Mouse (Mus musculus) spleen, adult 18-20 months (tissue): Measurements from ENCODE around the gene Alkbh6.

ENCODE experiments used
- DNase-seq, 2 experiments: peaks; one replicate each; pipeline ENCODE4 v3.0.0; 2022; ENCODE audit warnings: mixed read lengths in 2 of 2

Alkbh6 gene

GRCm38 (mm10) chr7:30296816-30297215 lies 11.7 kb upstream of the Alkbh6 start:
- no peak for DNase-seq

- DNase-seq = no peak
Measured at GRCm38 (mm10) chr7:30297266-30297665, 11.3 kb upstream of the Alkbh6 start.

- peak in 1 of 2 experiments; percentile 33 for DNase-seq
Measured at GRCm38 (mm10) chr7:30300914-30301313, 7.6 kb upstream of the Alkbh6 start.

GRCm38 (mm10) chr7:30306083-30306779 lies 2.3 kb upstream of the Alkbh6 start:
- DNase-seq = no peak

- DNase-seq = no peak
Measured at GRCm38 (mm10) chr7:30309395-30310129, 1.0 kb downstream of the Alkbh6 start.

GRCm38 (mm10) chr7:30310136-30310535 lies 1.6 kb downstream of the Alkbh6 start:
- DNase-seq = no peak

GRCm38 (mm10) chr7:30313666-30314320 lies 5.3 kb downstream of the Alkbh6 start:
- no peak for DNase-seq

- DNase-seq = no peak
Measured at GRCm38 (mm10) chr7:30314721-30315155, 6.2 kb downstream of the Alkbh6 start, which contains the start of gene Syne4. TSS of gene Syne4 (plus strand) at chr7:30314807.

GRCm38 (mm10) chr7:30315559-30316529 lies 7.3 kb downstream of the Alkbh6 start:
- no peak for DNase-seq

- no peak for DNase-seq
Measured at GRCm38 (mm10) chr7:30318142-30318541, 9.6 kb downstream of the Alkbh6 start.

- DNase-seq = no peak
Measured at GRCm38 (mm10) chr7:30320946-30321345, 12.4 kb downstream of the Alkbh6 start.

GRCm38 (mm10) chr7:30321539-30322284 lies 13.2 kb downstream of the Alkbh6 start, which contains the start of gene E130208F15Rik:
TSS of gene E130208F15Rik (plus strand) at chr7:30321740.
- DNase-seq = peak; percentile 58 to 63

- peak; percentile 92 to 95 for DNase-seq
Measured at GRCm38 (mm10) chr7:30322285-30322667, 13.8 kb downstream of the Alkbh6 start.

GRCm38 (mm10) chr7:30322865-30323264 lies 14.3 kb downstream of the Alkbh6 start:
- DNase-seq = no peak

- DNase-seq = no peak
Measured at GRCm38 (mm10) chr7:30323795-30324194, 15.3 kb downstream of the Alkbh6 start, which contains the start of gene Sdhaf1. TSS of gene Sdhaf1 (minus strand) at chr7:30323895.

GRCm38 (mm10) chr7:30324300-30324944 lies 15.9 kb downstream of the Alkbh6 start:
- no peak for DNase-seq

GRCm38 (mm10) chr7:30325364-30325763 lies 16.8 kb downstream of the Alkbh6 start:
- DNase-seq = peak in 1 of 2 experiments; percentile 62

GRCm38 (mm10) chr7:30326427-30326826 lies 17.9 kb downstream of the Alkbh6 start:
- DNase-seq = no peak

GRCm38 (mm10) chr7:30327140-30327539 lies 18.6 kb downstream of the Alkbh6 start:
- DNase-seq = no peak

GRCm38 (mm10) chr7:30328379-30328778 lies 19.9 kb downstream of the Alkbh6 start:
- no peak for DNase-seq

GRCm38 (mm10) chr7:30331887-30332286 lies 23.4 kb downstream of the Alkbh6 start:
- peak; percentile 49 to 63 for DNase-seq
